Mouse (Mus musculus): ENCODE results near the gene 4933415A04Rik.

- TF ChIP-seq CTCF (IDR thresholded peaks at IDR 0.05; ENCODE audit: low read depth): peak; percentile 83
- TF ChIP-seq EP300 (IDR thresholded peaks at IDR 0.05; ENCODE audit: low read depth): no peak
Observed at GRCm38 (mm10) chr11:43612834-43613488, 26.1 kb downstream of the 4933415A04Rik start.

All from liver, embryonic 14.5 days (tissue).